Mouse (Mus musculus): Measurements from ENCODE around the gene Eif2b4. TPM values are rescaled to one million over a fixed set of nuclear protein-coding genes. Genes with fewer than 3 reads are reported as not detected.

Eif2b4 gene
- polyA plus RNA-seq, 1 experiment from 2014 or later: 93.2 TPM

- Histone ChIP-seq H3K9me3 (ENCODE audit: control insufficient read depth, low read length) (peaks cover 5% of the 10 kb centered on the region), H3K27me3 (replicated peaks; ENCODE audit: control insufficient read depth, insufficient read depth, low read length) (no peaks in the 10 kb centered on the region), H3K4me1 (replicated peaks; ENCODE audit: control insufficient read depth, insufficient read depth, low read length) (peaks cover 20% of the 10 kb centered on the region), H3K4me3 (ENCODE audit: low read depth, low read length) (peak overlapping the region; percentile 86), H3K27ac (ENCODE audit: low read depth, low read length) (peak overlapping the region; percentile 67; the same call in 1 of the 2 replicates), H3K36me3 (ENCODE audit: control insufficient read depth, insufficient read depth, low read length) (peaks cover 57% of the 10 kb centered on the region), H3K9ac (ENCODE audit: low read depth, low read length) (peak overlapping the region; percentile 58), H3K4me2 (peak overlapping the region; percentile 70)
- DNase-seq (ENCODE audit: low spot score): no peak
- ATAC-seq (replicated peaks; ENCODE audit: low FRiP score): no peak
- 84% methylated on average over 7 of the region's 7 CpGs for WGBS
These were observed 9.7 kb upstream of the Eif2b4 start for GRCm38 (mm10) chr5:31202933-31203332.

- Histone ChIP-seq H3K4me2 (peak within 1 kb of the TSS; percentile 93), H3K27me3 (replicated peaks; ENCODE audit: control insufficient read depth, insufficient read depth, low read length) (no peaks in the 10 kb centered on the region), H3K36me3 (ENCODE audit: control insufficient read depth, insufficient read depth, low read length) (peaks cover 58% of the 10 kb centered on the region), H3K4me1 (replicated peaks; ENCODE audit: control insufficient read depth, insufficient read depth, low read length) (peaks cover 20% of the 10 kb centered on the region), H3K9ac (ENCODE audit: low read depth, low read length) (peak within 1 kb of the TSS; percentile 83), H3K4me3 (ENCODE audit: low read depth, low read length) (peak within 1 kb of the TSS; percentile 86), H3K9me3 (ENCODE audit: control insufficient read depth, low read length) (peaks cover 5% of the 10 kb centered on the region), H3K27ac (ENCODE audit: low read depth, low read length) (peak within 1 kb of the TSS; percentile 80)
- peak; percentile 94 for ATAC-seq (replicated peaks; ENCODE audit: low FRiP score)
- peak; percentile 91 for DNase-seq (ENCODE audit: low spot score)
- under 1% methylated on average over 51 of the region's 53 CpGs for WGBS
These were observed 8.7 kb upstream of the Eif2b4 start, which contains the start of gene Zfp513 for GRCm38 (mm10) chr5:31201742-31202590. TSS of gene Zfp513 (minus strand) at chr5:31202303.

DNA sequence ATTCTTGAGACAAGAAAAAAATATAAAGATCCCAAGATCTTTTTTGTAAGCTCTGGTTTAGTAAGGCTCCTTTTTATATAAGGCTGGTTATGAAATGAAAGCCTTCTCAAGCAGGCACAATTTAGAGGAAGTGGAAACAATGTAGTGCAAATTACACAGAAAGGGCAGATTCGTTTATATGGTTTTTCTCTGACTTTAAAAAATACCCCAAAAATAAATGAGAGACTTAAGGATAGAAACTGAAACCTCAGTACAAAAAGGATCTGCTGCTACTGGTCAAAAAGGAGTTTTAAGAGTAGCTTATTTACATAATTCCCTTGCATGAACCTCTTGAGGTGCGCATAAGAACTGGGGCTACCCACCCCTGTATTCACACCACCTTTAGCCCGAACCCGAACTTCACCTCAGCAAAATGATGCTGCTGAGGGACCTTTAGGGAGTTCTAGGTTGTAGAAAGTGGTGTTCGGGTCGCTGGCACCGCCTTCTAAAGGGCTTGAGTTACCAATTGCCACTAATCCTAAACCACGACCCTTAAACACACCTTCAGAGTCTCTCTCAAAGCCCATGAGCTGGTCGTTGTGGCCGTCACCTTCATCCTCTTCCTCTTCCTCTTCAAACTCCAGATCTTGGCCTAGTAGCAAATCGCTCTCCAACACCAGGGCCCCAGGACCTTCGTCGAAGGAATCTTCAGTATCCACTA lies 8.0 kb upstream of the Eif2b4 start:
- DNase-seq (ENCODE audit: low spot score): peak; percentile 54
- WGBS: 20% methylated on average over 13 of the region's 13 CpGs
- peaks cover 20% of the 10 kb centered on the region for H3K4me1 ChIP-seq (replicated peaks; ENCODE audit: control insufficient read depth, insufficient read depth, low read length)
- peak overlapping the region; percentile 93 for H3K4me2 ChIP-seq
- peak overlapping the region; percentile 83 for H3K9ac ChIP-seq (ENCODE audit: low read depth, low read length)
- no peak for ATAC-seq (replicated peaks; ENCODE audit: low FRiP score)
- H3K36me3 ChIP-seq (ENCODE audit: control insufficient read depth, insufficient read depth, low read length): peaks cover 64% of the 10 kb centered on the region
- peaks cover 5% of the 10 kb centered on the region for H3K9me3 ChIP-seq (ENCODE audit: control insufficient read depth, low read length)
- H3K4me3 ChIP-seq (ENCODE audit: low read depth, low read length): peak overlapping the region; percentile 86
- H3K27me3 ChIP-seq (replicated peaks; ENCODE audit: control insufficient read depth, insufficient read depth, low read length): no peaks in the 10 kb centered on the region
- H3K27ac ChIP-seq (ENCODE audit: low read depth, low read length): peak overlapping the region; percentile 80

- Histone ChIP-seq H3K9me3 (ENCODE audit: control insufficient read depth, low read length) (peaks cover 5% of the 10 kb centered on the region), H3K27ac (ENCODE audit: low read depth, low read length) (0 out of 2 replicates have a peak overlapping the region, but pooled peaks have one; percentile 56), H3K27me3 (replicated peaks; ENCODE audit: control insufficient read depth, insufficient read depth, low read length) (no peaks in the 10 kb centered on the region), H3K4me1 (replicated peaks; ENCODE audit: control insufficient read depth, insufficient read depth, low read length) (peaks cover 20% of the 10 kb centered on the region), H3K4me3 (ENCODE audit: low read depth, low read length) (peak overlapping the region; percentile 86; the same call in 1 of the 2 replicates), H3K36me3 (ENCODE audit: control insufficient read depth, insufficient read depth, low read length) (peaks cover 66% of the 10 kb centered on the region), H3K4me2 (peak overlapping the region; percentile 93), H3K9ac (ENCODE audit: low read depth, low read length) (0 out of 2 replicates have a peak overlapping the region, but pooled peaks have one; percentile 8)
- no peak for ATAC-seq (replicated peaks; ENCODE audit: low FRiP score)
- WGBS: 89% methylated on average over 27 of the region's 27 CpGs
- DNase-seq (ENCODE audit: low spot score): no peak
These were observed 7.1 kb upstream of the Eif2b4 start for GRCm38 (mm10) chr5:31200327-31200768.

GRCm38 (mm10) chr5:31199893-31200292 lies 6.7 kb upstream of the Eif2b4 start:
- H3K36me3 ChIP-seq (ENCODE audit: control insufficient read depth, insufficient read depth, low read length): peaks cover 68% of the 10 kb centered on the region
- 87% methylated on average over 9 of the region's 9 CpGs for WGBS
- H3K4me3 ChIP-seq (ENCODE audit: low read depth, low read length): 0 out of 2 replicates have a peak overlapping the region, but pooled peaks have one; percentile 86
- no peaks in the 10 kb centered on the region for H3K27me3 ChIP-seq (replicated peaks; ENCODE audit: control insufficient read depth, insufficient read depth, low read length)
- H3K27ac ChIP-seq (ENCODE audit: low read depth, low read length): no peak overlapping the region; the same call in 1 of the 2 replicates
- H3K9me3 ChIP-seq (ENCODE audit: control insufficient read depth, low read length): peaks cover 5% of the 10 kb centered on the region
- ATAC-seq (replicated peaks; ENCODE audit: low FRiP score) (no peak), DNase-seq (ENCODE audit: low spot score) (no peak)
- H3K4me1 ChIP-seq (replicated peaks; ENCODE audit: control insufficient read depth, insufficient read depth, low read length): peaks cover 20% of the 10 kb centered on the region
- H3K9ac ChIP-seq (ENCODE audit: low read depth, low read length): no peak overlapping the region
- H3K4me2 ChIP-seq: 0 out of 2 replicates have a peak overlapping the region, but pooled peaks have one; percentile 6

- no peaks in the 10 kb centered on the region for H3K27me3 ChIP-seq (replicated peaks; ENCODE audit: control insufficient read depth, insufficient read depth, low read length)
- WGBS: 92% methylated on average over 19 of the region's 19 CpGs
- no peak overlapping the region for H3K4me3 ChIP-seq (ENCODE audit: low read depth, low read length)
- ATAC-seq (replicated peaks; ENCODE audit: low FRiP score) (no peak), DNase-seq (ENCODE audit: low spot score) (no peak)
- H3K4me1 ChIP-seq (replicated peaks; ENCODE audit: control insufficient read depth, insufficient read depth, low read length): peaks cover 25% of the 10 kb centered on the region
- H3K9me3 ChIP-seq (ENCODE audit: control insufficient read depth, low read length): peaks cover 5% of the 10 kb centered on the region
- H3K27ac ChIP-seq (ENCODE audit: low read depth, low read length): no peak overlapping the region; the same call in 1 of the 2 replicates
- H3K36me3 ChIP-seq (ENCODE audit: control insufficient read depth, insufficient read depth, low read length): peaks cover 68% of the 10 kb centered on the region
- no peak overlapping the region for H3K4me2 ChIP-seq
- H3K9ac ChIP-seq (ENCODE audit: low read depth, low read length): no peak overlapping the region; the same call in 1 of the 2 replicates
These were observed 6.2 kb upstream of the Eif2b4 start for GRCm38 (mm10) chr5:31199321-31199892.

DNA sequence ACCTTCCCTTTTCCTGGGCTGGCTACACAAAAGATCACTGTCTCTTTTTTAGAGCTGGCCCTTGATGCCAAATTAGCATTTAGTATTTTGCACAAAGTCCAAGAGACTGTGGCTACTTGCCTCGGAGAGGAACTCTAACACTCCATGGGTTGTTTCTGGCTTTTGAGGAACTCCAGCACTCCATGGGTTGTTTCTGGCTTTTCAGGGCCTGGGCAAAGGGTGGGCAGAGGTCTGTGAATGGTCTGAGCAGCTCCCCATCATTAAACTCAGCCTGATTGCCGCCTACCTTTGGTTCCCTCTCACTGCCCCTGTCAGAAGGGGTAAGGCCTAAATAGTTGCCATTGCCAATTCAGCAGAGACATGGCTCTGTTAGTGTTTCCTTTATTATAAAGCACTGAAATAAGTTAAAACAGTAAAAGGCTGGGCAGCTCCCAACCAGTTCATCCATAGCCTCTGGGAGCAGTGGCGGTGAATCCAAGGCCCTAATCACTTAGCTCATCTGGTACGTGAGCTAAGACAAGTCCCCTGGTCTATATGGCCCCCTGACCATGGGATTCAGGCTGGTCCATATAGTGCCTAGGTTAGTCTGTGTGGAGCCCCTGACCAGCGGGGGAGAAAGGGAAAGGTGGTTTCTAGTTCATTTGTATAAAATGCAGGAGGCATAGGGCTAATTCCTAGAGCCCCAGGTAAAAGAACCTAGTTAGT lies 5.5 kb upstream of the Eif2b4 start:
- H3K4me2 ChIP-seq: no peak overlapping the region
- DNase-seq (ENCODE audit: low spot score) (no peak), ATAC-seq (replicated peaks; ENCODE audit: low FRiP score) (no peak)
- WGBS: 84% methylated on average over 5 of the region's 5 CpGs
- peaks cover 29% of the 10 kb centered on the region for H3K4me1 ChIP-seq (replicated peaks; ENCODE audit: control insufficient read depth, insufficient read depth, low read length)
- no peaks in the 10 kb centered on the region for H3K27me3 ChIP-seq (replicated peaks; ENCODE audit: control insufficient read depth, insufficient read depth, low read length)
- no peak overlapping the region for H3K27ac ChIP-seq (ENCODE audit: low read depth, low read length)
- H3K9me3 ChIP-seq (ENCODE audit: control insufficient read depth, low read length): peaks cover 5% of the 10 kb centered on the region
- no peak overlapping the region for H3K4me3 ChIP-seq (ENCODE audit: low read depth, low read length)
- no peak overlapping the region; the same call in 1 of the 2 replicates for H3K9ac ChIP-seq (ENCODE audit: low read depth, low read length)
- peaks cover 63% of the 10 kb centered on the region for H3K36me3 ChIP-seq (ENCODE audit: control insufficient read depth, insufficient read depth, low read length)

DNA sequence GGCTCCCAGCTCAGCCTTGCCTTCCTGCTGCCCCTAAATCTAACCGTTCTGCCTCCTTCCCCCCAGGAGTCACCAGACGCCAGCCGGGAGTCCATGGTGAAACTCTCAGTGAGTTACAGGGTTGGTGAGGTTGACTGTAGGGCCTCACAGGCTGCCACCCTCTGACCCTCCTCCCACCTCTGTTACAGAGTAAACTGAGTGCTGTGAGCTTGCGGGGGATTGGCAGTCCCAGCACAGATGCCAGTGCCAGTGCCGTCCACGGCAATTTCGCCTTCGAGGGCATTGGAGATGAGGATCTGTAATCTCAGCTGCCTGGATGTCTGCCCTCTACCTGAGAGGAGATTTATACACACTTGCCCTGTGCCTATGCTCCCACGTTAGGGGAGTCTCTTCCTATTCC lies 4.9 kb upstream of the Eif2b4 start:
- Histone ChIP-seq H3K4me2 (no peak overlapping the region), H3K4me3 (ENCODE audit: low read depth, low read length) (no peak overlapping the region), H3K9me3 (ENCODE audit: control insufficient read depth, low read length) (peaks cover 5% of the 10 kb centered on the region), H3K36me3 (ENCODE audit: control insufficient read depth, insufficient read depth, low read length) (peaks cover 58% of the 10 kb centered on the region), H3K4me1 (replicated peaks; ENCODE audit: control insufficient read depth, insufficient read depth, low read length) (peaks cover 28% of the 10 kb centered on the region), H3K27me3 (replicated peaks; ENCODE audit: control insufficient read depth, insufficient read depth, low read length) (no peaks in the 10 kb centered on the region), H3K27ac (ENCODE audit: low read depth, low read length) (no peak overlapping the region), H3K9ac (ENCODE audit: low read depth, low read length) (no peak overlapping the region)
- 82% methylated on average over 9 of the region's 9 CpGs for WGBS
- DNase-seq (ENCODE audit: low spot score) (no peak), ATAC-seq (replicated peaks; ENCODE audit: low FRiP score) (no peak)

All from liver, embryonic 11.5 days (tissue).